27 mouse cellular contexts compared by ENCODE assay signal in the genomic region with DNA sequence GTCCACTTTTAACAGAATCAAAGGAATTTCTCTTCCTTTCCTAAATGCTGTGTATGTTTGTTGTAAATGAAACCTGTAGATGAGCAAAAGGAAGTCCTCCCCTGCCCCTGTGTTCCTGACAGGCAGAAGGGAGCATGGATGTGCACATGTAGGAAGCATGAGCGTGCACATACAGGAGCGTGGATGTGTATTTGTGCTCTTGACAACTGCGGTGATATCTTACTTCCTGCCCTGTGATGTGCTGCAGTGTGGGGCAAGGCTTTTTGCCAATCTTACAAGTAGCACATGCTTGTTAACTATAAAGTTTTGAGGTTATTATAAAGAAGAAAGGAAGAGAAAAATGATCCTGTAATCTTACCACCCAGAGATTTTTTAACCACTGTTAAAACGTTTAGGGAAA. TPM values are rescaled to one million over a fixed set of nuclear protein-coding genes. Genes with fewer than 3 reads are reported as not detected.
"Had no signal": no experiment of that assay in that cellular context is flagged by ENCODE, and none has a peak within 500 bp of the region (broad histone marks: within the 10 kb centered on the region; RNA-seq: fewer than 3 reads in every experiment).

No protein-coding gene starts in this region.

- H3K9ac ChIP-seq: limb, embryonic 12.5 days; limb, embryonic 13.5 days; liver, embryonic 12.5 days; liver, embryonic 13.5 days; liver, embryonic 14.5 days; liver, embryonic 15.5 days; liver, postnatal 0 days; lung, embryonic 14.5 days; lung, embryonic 15.5 days; midbrain, embryonic 12.5 days; midbrain, embryonic 13.5 days; midbrain, embryonic 15.5 days; neural tube, embryonic 12.5 days; neural tube, embryonic 13.5 days had no signal

- H3K4me3 ChIP-seq: left cerebral cortex, adult 2 months; limb, embryonic 12.5 days; limb, embryonic 13.5 days; liver, embryonic 12.5 days; liver, embryonic 13.5 days; liver, embryonic 15.5 days; lung, embryonic 15.5 days; midbrain, embryonic 10.5 days; midbrain, embryonic 12.5 days; midbrain, embryonic 13.5 days; midbrain, embryonic 15.5 days; myocyte; neural tube, embryonic 12.5 days; neural tube, embryonic 13.5 days had no signal

- H3K27ac ChIP-seq: left cerebral cortex, adult 2 months; limb, embryonic 12.5 days; liver, embryonic 12.5 days; liver, embryonic 13.5 days; liver, embryonic 14.5 days; liver, embryonic 15.5 days; lung, embryonic 15.5 days; macrophage; midbrain, embryonic 10.5 days; midbrain, embryonic 12.5 days; midbrain, embryonic 13.5 days; midbrain, embryonic 15.5 days; neural tube, embryonic 12.5 days; neural tube, embryonic 13.5 days had no signal

- H3K9me3 ChIP-seq: limb, embryonic 12.5 days; limb, embryonic 13.5 days; liver, embryonic 12.5 days; liver, embryonic 13.5 days; liver, embryonic 15.5 days; lung, embryonic 15.5 days; midbrain, embryonic 10.5 days; midbrain, embryonic 12.5 days; midbrain, embryonic 13.5 days; midbrain, embryonic 15.5 days; neural tube, embryonic 12.5 days; neural tube, embryonic 13.5 days had no signal

- H3K4me2 ChIP-seq: limb, embryonic 12.5 days; limb, embryonic 13.5 days; liver, embryonic 11.5 days; liver, embryonic 12.5 days; liver, embryonic 13.5 days; liver, embryonic 15.5 days; lung, embryonic 14.5 days; lung, embryonic 15.5 days; midbrain, embryonic 11.5 days; midbrain, embryonic 12.5 days; midbrain, embryonic 13.5 days; midbrain, embryonic 15.5 days; neural tube, embryonic 12.5 days; neural tube, embryonic 13.5 days had no signal

- H3K27me3 ChIP-seq: limb, embryonic 12.5 days; limb, embryonic 13.5 days; liver, embryonic 12.5 days; liver, embryonic 13.5 days; liver, embryonic 15.5 days; lung, embryonic 15.5 days; midbrain, embryonic 12.5 days; midbrain, embryonic 13.5 days; midbrain, embryonic 15.5 days; neural tube, embryonic 12.5 days; neural tube, embryonic 13.5 days had no signal

- ATAC-seq: liver, embryonic 12.5 days had no signal

- DNase-seq: liver, embryonic 13.5 days; lung, embryonic 14.5 days; lung, postnatal 36 days had no signal

- H3K4me1 ChIP-seq: liver, embryonic 12.5 days; liver, embryonic 13.5 days; liver, embryonic 15.5 days; midbrain, embryonic 10.5 days; midbrain, embryonic 12.5 days; midbrain, embryonic 13.5 days; midbrain, embryonic 15.5 days had no signal

RNA-seq across cellular contexts. Expression of a gene that starts 12.3 kb away (rescaled TPM):
- total RNA-seq: liver, adult 2 months; megakaryocyte-erythroid progenitor cell, adult 5-6 weeks; monocyte, adult 5-6 weeks had no signal
- polyA plus RNA-seq: liver, adult 2 months; liver, postnatal 0 days; lung, postnatal 0 days; midbrain, embryonic 12.5 days had no signal

RNA-seq across cellular contexts. Expression of a gene that starts 57.6 kb away (rescaled TPM):
- total RNA-seq: liver, adult 2 months; megakaryocyte-erythroid progenitor cell, adult 5-6 weeks; monocyte, adult 5-6 weeks had no signal
- polyA plus RNA-seq: limb, embryonic 11.5 days; liver, adult 2 months; liver, embryonic 11.5 days; liver, embryonic 14.5 days; liver, embryonic 15.5 days; liver, embryonic 16.5 days; liver, postnatal 0 days; lung, embryonic 14.5 days; lung, postnatal 0 days; macrophage had no signal
